Mouse (Mus musculus): ENCODE results near the gene Plcg2. TPM values are rescaled to one million over a fixed set of nuclear protein-coding genes. Genes with fewer than 3 reads are reported as not detected.

Gene Plcg2
- polyA plus RNA-seq, 1 experiment, result 12.5 TPM

DNA sequence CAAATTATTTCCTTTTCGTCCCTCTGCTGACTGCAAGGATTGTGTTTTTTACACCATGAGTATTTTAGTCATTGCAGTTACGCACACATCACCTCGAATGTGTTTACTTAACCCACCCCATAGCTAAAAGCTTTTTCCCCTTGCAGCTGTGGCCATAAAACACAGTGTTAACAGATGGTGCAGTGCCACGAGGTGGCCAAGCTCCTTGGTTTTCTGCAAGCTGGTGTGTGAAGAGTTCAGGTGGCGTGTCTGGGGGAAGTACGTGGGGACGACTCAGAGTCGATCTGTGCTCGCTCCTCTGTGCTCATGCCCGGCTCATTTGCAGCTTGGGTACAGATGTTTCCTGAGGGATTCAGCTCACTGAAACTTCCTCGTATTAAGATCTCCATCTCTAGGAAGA, 186.4 kb downstream of the Plcg2 start:
- Histone ChIP-seq H3K27me3 (replicated peaks; ENCODE audit: control insufficient read depth, insufficient read depth, low read length) (no peaks in the 10 kb centered on the region), H3K36me3 (ENCODE audit: control insufficient read depth, insufficient read depth, low read length) (no peaks in the 10 kb centered on the region), H3K4me1 (ENCODE audit: control insufficient read depth, insufficient read depth, low read length) (no peaks in the 10 kb centered on the region), H3K27ac (ENCODE audit: insufficient read depth, low read depth, low read length) (no peak overlapping the region), H3K4me3 (ENCODE audit: insufficient read depth, low read depth, low read length) (no peak overlapping the region)
- no peak for DNase-seq
- 13% methylated on average over 11 of the region's 11 CpGs for WGBS
- no peak for TF ChIP-seq CTCF (conservative IDR thresholded peaks at IDR 0.05; ENCODE audit: insufficient read depth, insufficient read length, low read depth, low read length)
- no peak for TF ChIP-seq POLR2A (IDR thresholded peaks at IDR 0.05; ENCODE audit: low read depth, low read length)

Other genes starting within 250 kb of the Plcg2 start
- 104 and 112 TPM in 2 replicates for gene Cmip, start 241.2 kb upstream of the Plcg2 start, polyA plus RNA-seq (2012; rRNA removed)
- gene Sdr42e1, start 175.4 kb downstream of the Plcg2 start, polyA plus RNA-seq (2012; rRNA removed), result 6.6 and 7.4 TPM in 2 replicates
- 3.0 and 4.2 TPM in 2 replicates for gene Hsd17b2, start 203.6 kb downstream of the Plcg2 start, polyA plus RNA-seq (2012; rRNA removed)

All from kidney, adult 2 months (tissue).